Mouse (Mus musculus): ENCODE results near the gene Hs3st3a1.

GRCm38 (mm10) chr11:64396949-64397348 lies 38.2 kb upstream of the Hs3st3a1 start:
- no peak for TF ChIP-seq POLR2A (IDR thresholded peaks at IDR 0.05; ENCODE audit: low read depth, low read length)
- no peak for TF ChIP-seq CTCF (IDR thresholded peaks at IDR 0.05; ENCODE audit: extremely low read depth, insufficient read length, insufficient replicate concordance, low read depth, low read length)
